Mouse (Mus musculus) NIH3T3 (cell line): Measurements from ENCODE around the gene Pld5.

Source experiments
- DNase-seq: peaks from one replicate; pipeline ENCODE4 v3.0.0-alpha.2; 2012; ENCODE audit warnings: low read depth

The Pld5 gene

DNA sequence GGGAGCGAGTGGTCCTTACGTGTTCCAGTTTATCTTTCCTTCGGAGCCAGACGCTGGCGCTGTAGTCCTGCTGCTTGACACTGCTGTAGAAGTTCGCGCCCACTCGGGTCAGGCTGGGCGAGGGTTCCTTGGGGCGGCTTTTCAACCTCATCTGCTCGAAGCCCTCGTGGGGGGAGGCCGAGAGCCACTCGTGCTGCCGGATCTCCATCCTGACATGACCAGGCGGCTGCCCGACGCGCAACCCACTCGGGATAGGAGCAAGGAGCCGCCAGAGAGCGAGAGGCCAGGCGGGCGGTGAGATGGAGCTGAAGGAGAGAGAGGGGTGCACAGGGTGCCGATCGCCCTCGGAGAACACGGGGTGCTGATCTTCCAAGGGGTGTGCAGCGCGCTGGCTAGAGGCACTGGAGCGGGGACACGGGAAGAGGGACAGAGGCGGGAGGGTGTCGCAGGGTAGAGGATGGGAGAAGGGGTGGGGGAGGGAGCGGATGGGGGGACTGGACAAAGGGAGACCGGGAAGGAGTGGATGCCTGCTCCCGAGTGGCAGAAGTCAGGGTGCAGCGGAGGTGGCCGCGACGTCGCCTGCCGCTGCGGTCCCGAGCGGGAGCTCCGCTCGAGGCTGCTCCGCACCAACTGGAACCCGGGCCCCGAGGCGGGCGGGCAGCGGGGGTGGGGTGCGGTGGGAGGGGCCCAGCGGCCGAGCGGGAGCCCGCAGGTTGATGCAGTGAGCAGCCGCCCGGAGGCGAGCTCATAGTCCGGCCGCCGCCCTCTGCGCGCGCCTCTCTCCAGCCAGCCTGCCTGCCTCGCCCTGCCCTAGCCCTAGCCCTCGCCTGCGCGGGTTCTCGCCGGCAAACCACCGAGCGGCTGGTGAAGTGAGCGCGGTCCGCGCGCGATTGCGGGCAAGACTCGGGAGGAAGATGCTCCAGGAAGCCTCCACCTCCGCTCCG, at the start of gene Pld5:
Gene Pld5, minus strand, starts transcription at position 646 of the 944 bp plus-strand sequence.
- no peak for DNase-seq

DNA sequence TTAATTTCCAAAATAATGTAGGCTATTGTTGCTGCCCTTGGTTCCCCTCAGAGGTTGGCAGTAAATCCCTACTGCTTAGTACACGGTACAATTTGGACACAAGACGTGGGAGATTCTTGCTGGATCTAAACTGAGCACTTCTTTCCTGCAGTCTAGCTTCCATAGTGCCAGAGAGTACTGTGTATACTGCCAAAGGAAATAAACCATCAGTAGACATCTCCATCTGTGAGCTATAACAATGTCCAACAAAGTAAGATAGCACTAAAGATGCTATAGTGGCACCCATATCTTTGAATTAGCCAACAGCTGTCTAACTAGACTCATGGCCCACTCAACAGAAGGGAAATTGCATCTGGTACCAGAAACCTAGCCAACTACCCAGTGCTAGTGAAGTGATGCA, 40.0 kb upstream of the Pld5 start:
- DNase-seq, result no peak

- DNase-seq, result no peak
Measured at GRCm38 (mm10) chr1:176310174-176310573, 35.1 kb upstream of the Pld5 start.

- no peak for DNase-seq
Measured at GRCm38 (mm10) chr1:176289396-176289795, 14.3 kb upstream of the Pld5 start.

- no peak for DNase-seq
Measured at GRCm38 (mm10) chr1:176275611-176275980, 484 bp upstream of the Pld5 start.

- no peak for DNase-seq
Measured at GRCm38 (mm10) chr1:176248717-176249030, 26.4 kb downstream of the Pld5 start.

DNA sequence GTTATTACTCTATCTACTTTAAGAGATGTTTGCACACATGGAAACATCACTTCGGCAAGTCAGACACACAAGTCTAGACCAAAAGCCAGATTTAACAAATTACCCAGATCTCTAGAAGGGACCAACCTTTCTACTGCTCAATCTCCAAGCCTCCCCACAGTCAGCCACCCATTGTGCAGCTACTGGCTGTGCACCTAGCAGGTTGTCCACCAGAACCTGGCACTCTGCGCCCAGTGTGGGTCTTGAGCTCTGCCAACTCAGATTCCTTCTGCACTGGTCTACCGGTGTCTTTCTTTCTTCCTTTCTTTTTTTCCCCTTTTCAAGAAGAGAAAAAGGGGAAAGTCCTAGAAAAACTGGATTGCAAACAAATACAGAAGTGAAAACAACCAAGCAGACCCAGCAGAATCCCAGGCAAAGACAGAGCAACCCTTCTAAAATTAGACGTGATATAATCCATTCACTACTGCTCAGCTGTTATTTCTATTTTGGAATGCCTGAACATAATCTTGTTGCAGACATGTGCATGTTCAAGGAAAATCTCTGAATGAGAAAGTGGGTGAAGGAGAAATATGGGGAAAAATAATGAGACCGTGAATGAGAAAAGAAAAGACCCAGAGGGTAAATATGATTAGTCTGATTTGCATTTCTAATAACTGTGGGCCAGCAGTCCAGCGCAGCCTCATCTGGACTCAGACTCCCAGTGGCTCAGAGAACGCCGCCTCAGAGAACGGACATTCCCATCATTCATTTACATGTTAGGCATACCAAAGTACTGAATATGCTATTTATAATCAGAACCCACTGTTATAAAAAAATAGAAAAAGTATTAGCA, 27.0 kb downstream of the Pld5 start:
- DNase-seq, result no peak

- DNase-seq, result no peak
Measured at GRCm38 (mm10) chr1:176239199-176239598, 35.9 kb downstream of the Pld5 start.

DNA sequence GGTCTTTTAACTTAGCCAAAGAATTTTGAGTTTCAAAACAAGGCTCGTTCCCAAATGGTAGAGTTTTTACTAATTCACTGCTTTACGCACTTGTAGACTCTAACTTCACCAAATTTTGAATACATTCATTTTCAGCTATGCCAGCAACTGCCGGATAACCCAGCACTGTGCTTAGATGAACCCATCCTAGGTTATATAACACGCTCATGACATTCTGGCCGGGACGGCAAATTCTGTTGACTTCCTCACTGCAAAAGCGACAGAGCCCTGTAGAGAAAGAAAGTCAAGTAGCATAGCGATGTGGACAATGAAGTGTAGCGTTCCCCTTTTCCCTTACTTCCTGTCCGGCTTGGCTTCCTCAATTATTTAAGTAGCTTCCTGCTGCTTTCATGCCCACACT, 51.3 kb downstream of the Pld5 start:
- DNase-seq, result no peak

- peak; percentile 59 for DNase-seq
Measured at GRCm38 (mm10) chr1:176223196-176223595, 51.9 kb downstream of the Pld5 start.

- no peak for DNase-seq
Measured at GRCm38 (mm10) chr1:176218217-176218616, 56.9 kb downstream of the Pld5 start.

DNA sequence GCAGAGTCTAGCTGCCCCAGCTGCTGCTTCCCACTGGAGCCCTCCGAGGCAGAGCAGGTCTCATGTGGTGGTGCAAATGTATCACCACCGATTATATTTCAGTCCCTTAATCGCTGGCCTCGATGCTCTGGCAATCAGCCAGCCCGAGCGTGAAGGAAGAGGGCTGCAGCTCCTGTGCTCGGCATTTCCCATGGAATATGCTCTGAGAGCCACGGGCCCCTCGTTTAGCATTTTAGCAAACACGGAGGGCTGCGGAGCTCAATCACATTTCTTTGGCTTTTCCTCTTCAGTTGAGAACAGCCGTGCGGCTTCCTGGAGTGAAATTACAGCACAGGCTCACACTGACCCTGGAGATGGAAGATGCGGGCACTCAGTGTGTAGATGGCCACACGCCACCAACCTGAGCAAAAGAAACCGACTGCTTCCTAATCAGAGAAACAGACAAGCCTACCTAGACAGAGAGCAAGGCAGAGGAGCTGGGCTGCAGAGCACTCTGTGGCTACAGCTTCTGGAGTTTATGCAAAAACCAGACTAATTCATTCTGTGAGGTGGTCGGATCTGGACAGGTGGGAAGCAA, 61.4 kb downstream of the Pld5 start:
- DNase-seq, result peak; percentile 4

DNA sequence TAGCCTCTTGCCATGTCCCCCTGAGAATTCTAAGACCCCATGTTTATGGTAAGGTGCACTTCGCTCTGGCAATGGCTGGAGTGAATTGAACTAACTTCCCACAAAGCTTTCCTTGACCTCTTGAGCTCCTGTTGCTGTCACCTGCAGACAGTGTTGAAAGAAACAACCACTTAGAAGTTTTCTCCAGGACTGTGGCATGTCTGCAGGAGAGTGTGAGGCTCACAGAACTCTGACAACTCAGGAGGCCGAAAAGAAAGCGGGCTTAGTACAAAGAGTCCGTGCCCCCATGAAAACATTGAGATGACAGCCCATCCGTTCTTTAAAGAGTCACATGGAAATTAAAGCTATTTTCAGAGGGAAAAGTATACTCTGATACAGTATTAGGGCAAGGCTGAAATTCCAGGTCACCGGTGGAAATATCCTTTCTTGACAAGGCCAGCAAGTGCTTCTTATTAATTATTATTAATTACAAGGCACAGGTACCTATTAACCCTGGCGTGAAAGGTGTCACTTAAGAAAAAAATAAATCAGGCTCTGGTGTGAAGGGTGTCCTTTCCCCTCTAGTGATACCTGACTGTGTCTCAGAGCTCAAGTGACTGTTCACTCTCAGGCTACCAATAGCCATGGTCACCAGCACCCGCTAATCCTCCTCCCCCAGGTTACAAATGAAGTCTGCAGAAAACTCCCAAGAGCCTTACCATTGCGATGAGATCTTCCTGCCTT, 62.0 kb downstream of the Pld5 start:
- DNase-seq, result no peak

- DNase-seq, result no peak
Measured at GRCm38 (mm10) chr1:176210803-176211202, 64.3 kb downstream of the Pld5 start.

DNA sequence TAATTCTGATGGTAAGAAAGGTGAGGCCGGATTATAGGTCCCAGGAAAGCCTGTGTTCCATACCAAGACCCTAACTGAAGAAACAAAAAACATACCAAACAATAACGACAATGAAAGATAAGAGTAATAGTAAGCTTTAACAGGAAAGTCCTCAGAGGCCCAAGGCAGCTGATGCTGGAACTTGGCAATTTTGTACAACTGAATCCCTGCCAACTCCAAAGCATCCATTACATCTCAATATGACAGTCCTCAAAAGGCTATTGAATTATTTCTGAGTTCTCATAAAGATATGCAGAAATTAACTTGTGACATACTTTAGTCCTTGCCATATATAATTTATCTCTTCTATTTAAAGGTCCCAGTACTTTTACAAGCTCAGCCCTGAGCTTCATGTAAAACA, 67.1 kb downstream of the Pld5 start:
- DNase-seq, result no peak

DNA sequence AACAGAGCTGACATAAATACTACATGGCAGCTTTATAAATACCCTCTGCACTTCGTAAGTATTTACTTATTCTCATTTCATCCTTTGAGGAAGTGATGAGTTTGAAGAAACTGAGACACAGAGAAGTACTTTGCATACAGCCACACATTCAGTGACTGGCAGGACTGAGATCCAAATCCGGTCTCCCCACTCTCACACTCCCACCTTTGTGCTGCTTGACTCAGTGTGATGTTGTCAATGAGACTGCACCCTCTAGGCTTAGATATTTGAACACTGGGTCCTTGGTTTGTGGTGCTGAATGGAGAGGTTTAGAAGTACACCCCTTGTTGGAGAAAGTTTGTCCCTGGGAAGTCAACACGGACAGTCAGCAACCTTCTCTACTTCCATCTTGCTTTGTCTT, 72.8 kb downstream of the Pld5 start:
- no peak for DNase-seq

- DNase-seq, result no peak
Measured at GRCm38 (mm10) chr1:176197036-176197766, 77.9 kb downstream of the Pld5 start.

DNA sequence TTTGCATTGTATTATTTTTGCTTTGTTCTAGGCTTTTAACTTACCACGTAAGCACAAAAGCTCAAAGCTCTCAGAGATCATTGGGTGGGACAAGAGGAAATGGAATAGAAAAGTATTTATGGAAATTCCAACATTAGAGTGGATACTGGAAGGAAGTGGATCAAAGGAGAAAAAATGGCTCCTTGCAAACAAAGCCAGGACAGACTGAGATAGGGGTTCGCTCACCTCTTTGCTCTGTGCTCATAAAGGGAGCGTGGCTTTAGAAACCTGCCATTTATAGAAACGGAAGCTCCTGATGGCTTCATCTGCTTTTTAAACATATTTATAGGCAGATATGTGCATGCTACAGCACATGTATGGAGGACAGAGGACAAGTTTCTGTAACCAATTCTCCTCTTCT, 78.8 kb downstream of the Pld5 start:
- no peak for DNase-seq

- DNase-seq, result no peak
Measured at GRCm38 (mm10) chr1:176194727-176195126, 80.4 kb downstream of the Pld5 start.

DNA sequence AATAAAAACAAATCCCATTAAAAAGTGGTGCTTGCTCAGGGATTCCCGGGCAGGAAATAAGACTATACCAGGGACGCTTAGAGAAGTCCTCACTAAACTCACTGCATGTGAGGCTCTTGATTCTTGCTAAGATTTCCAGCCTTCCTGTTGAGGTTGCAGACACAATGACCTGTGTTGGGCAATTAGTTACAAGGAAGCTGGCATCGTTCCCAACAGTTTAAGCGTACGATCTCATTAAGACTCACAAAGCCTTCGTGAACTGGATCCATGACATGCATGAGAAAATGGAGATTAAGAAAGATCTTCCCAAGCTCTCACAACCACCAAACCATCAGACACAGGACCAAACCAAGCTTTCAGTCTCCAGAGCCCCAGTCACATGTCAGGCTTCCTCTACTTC, 91.1 kb downstream of the Pld5 start:
- DNase-seq, result peak; percentile 3

GRCm38 (mm10) chr1:176174971-176175370, 100.1 kb downstream of the Pld5 start:
- no peak for DNase-seq

DNA sequence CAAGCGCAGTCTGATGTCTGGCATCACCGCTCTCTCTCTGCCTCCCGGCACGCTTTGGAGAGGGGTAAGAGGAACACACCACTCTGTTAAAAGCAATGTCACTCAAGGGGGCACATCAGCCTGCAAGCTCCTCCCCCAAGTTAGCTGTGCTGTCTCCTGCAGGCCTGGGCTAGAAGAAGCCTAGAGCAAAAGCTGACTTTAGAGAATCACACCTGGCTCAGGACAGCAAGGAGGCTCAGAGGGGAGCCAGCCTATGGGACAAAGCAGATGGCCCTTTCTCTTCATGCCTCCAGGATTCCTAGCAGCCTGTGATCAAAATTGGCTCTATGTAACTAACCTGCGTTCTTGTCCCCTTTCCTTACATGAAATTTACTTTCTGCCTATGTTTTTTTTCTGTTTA, 107.3 kb downstream of the Pld5 start:
- DNase-seq, result no peak
